ENCODE assay signal across 26 mouse cellular contexts in the genomic region with DNA sequence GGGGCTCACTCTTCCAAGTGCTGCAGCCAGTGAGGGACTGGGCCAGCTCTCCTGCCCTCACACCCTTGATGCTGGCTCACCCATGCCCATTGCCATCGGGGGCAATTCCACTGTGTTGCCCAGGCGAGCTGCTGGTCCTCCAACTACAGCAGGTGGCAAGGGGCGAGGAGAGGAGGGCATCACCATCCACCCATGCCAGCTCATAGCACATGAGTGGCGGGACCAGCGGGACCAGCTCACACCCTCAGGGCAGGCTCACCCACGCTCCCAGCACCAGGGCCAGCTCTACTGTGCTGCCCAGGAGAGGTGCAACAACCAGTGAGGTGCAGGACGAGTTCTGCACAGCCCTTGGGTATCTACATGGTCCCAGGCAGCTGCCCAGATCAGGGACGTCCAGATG. TPM values are rescaled to one million over a fixed set of nuclear protein-coding genes. Genes with fewer than 3 reads are reported as not detected.
DNase-seq lines count a peak whose midpoint lies in the region; ATAC-seq lines count a peak whose summit lies in the region.
"Had no signal": no experiment of that assay in that cellular context is flagged by ENCODE, and none has a peak within 500 bp of the region (broad histone marks: within the 10 kb centered on the region; RNA-seq: fewer than 3 reads in every experiment).

No protein-coding gene starts in this region.

- H3K27me3 ChIP-seq in forebrain, embryonic 10.5 days (ENCODE audit: poor library complexity, severe bottlenecking), result no peaks in the 10 kb centered on the region
- no peaks in the 10 kb centered on the region for H3K27me3 ChIP-seq in forebrain, embryonic 13.5 days
- H3K27me3 ChIP-seq in midbrain, embryonic 10.5 days (ENCODE audit: low read depth, poor library complexity, severe bottlenecking), result no peaks in the 10 kb centered on the region
- no peaks in the 10 kb centered on the region for H3K27me3 ChIP-seq in midbrain, embryonic 15.5 days (replicated peaks)
- H3K27me3 ChIP-seq in embryonic facial prominence, embryonic 15.5 days, result no peaks in the 10 kb centered on the region
- H3K27me3 ChIP-seq: forebrain, embryonic 12.5 days; heart, embryonic 13.5 days; hindbrain, embryonic 12.5 days had no signal

- H3K9ac ChIP-seq in forebrain, embryonic 13.5 days, result no peak overlapping the region
- H3K9ac ChIP-seq in midbrain, embryonic 15.5 days, result no peak overlapping the region
- no peak overlapping the region for H3K9ac ChIP-seq in embryonic facial prominence, embryonic 15.5 days
- H3K9ac ChIP-seq: forebrain, embryonic 12.5 days; heart, embryonic 13.5 days; hindbrain, embryonic 12.5 days had no signal

- no peak for ATAC-seq in forebrain, embryonic 13.5 days
- ATAC-seq in midbrain, embryonic 15.5 days (replicated peaks), result no peak
- 0 out of 2 replicates have a peak, but pooled peaks have one; percentile 9 for ATAC-seq in embryonic facial prominence, embryonic 15.5 days (ENCODE audit: insufficient number of reproducible peaks, low FRiP score, low TSS enrichment, low read depth)
- ATAC-seq: forebrain, embryonic 16.5 days; hindbrain, embryonic 16.5 days had no signal

- no peak overlapping the region for H3K4me2 ChIP-seq in forebrain, embryonic 13.5 days
- H3K4me2 ChIP-seq in midbrain, embryonic 15.5 days, result no peak overlapping the region
- H3K4me2 ChIP-seq in embryonic facial prominence, embryonic 15.5 days (replicated peaks), result no peak overlapping the region
- H3K4me2 ChIP-seq: forebrain, embryonic 12.5 days; heart, embryonic 13.5 days; hindbrain, embryonic 12.5 days had no signal

- no peaks in the 10 kb centered on the region for H3K36me3 ChIP-seq in forebrain, embryonic 10.5 days (replicated peaks)
- no peaks in the 10 kb centered on the region for H3K36me3 ChIP-seq in forebrain, embryonic 13.5 days (ENCODE audit: poor library complexity, severe bottlenecking)
- H3K36me3 ChIP-seq in midbrain, embryonic 10.5 days, result no peaks in the 10 kb centered on the region
- no peaks in the 10 kb centered on the region for H3K36me3 ChIP-seq in midbrain, embryonic 15.5 days (replicated peaks)
- no peaks in the 10 kb centered on the region for H3K36me3 ChIP-seq in embryonic facial prominence, embryonic 15.5 days
- H3K36me3 ChIP-seq: forebrain, embryonic 12.5 days; G1E; heart, embryonic 10.5 days; heart, embryonic 13.5 days; hindbrain, embryonic 12.5 days had no signal

- H3K9me3 ChIP-seq in forebrain, embryonic 10.5 days, result no peaks in the 10 kb centered on the region
- no peaks in the 10 kb centered on the region for H3K9me3 ChIP-seq in forebrain, embryonic 13.5 days (replicated peaks)
- no peaks in the 10 kb centered on the region for H3K9me3 ChIP-seq in midbrain, embryonic 10.5 days (replicated peaks)
- H3K9me3 ChIP-seq in midbrain, embryonic 15.5 days, result no peaks in the 10 kb centered on the region
- no peaks in the 10 kb centered on the region for H3K9me3 ChIP-seq in embryonic facial prominence, embryonic 15.5 days (replicated peaks)
- H3K9me3 ChIP-seq: forebrain, embryonic 12.5 days; G1E; heart, embryonic 10.5 days; heart, embryonic 13.5 days; hindbrain, embryonic 12.5 days had no signal

- H3K4me3 ChIP-seq in forebrain, embryonic 10.5 days, result no peak overlapping the region
- H3K4me3 ChIP-seq in forebrain, embryonic 13.5 days, result no peak overlapping the region
- no peak overlapping the region for H3K4me3 ChIP-seq in midbrain, embryonic 10.5 days
- no peak overlapping the region for H3K4me3 ChIP-seq in midbrain, embryonic 15.5 days
- H3K4me3 ChIP-seq in embryonic facial prominence, embryonic 15.5 days (replicated peaks), result no peak overlapping the region
- H3K4me3 ChIP-seq: forebrain, embryonic 12.5 days; heart, adult 2 months; heart, embryonic 10.5 days; heart, embryonic 13.5 days; hindbrain, embryonic 12.5 days had no signal

- peaks cover 31% of the 10 kb centered on the region for H3K4me1 ChIP-seq in forebrain, embryonic 10.5 days
- peaks cover 25% of the 10 kb centered on the region for H3K4me1 ChIP-seq in forebrain, embryonic 13.5 days
- peaks cover 27% of the 10 kb centered on the region for H3K4me1 ChIP-seq in midbrain, embryonic 10.5 days
- peaks cover 16% of the 10 kb centered on the region for H3K4me1 ChIP-seq in midbrain, embryonic 15.5 days
- H3K4me1 ChIP-seq in embryonic facial prominence, embryonic 15.5 days, result peaks cover 7% of the 10 kb centered on the region

- H3K27ac ChIP-seq in forebrain, embryonic 10.5 days, result peak overlapping the region; percentile 62
- H3K27ac ChIP-seq in forebrain, embryonic 13.5 days, result no peak overlapping the region
- 0 out of 2 replicates have a peak overlapping the region, but pooled peaks have one; percentile 14 for H3K27ac ChIP-seq in midbrain, embryonic 10.5 days (replicated peaks)
- no peak overlapping the region for H3K27ac ChIP-seq in midbrain, embryonic 15.5 days
- H3K27ac ChIP-seq in embryonic facial prominence, embryonic 15.5 days (replicated peaks), result no peak overlapping the region
- H3K27ac ChIP-seq: forebrain, embryonic 12.5 days; heart, adult 2 months; heart, embryonic 10.5 days; heart, embryonic 13.5 days; hindbrain, embryonic 12.5 days had no signal

- 83% methylated on average over 8 of the region's 8 CpGs for WGBS in forebrain, embryonic 10.5 days
- WGBS in forebrain, embryonic 13.5 days, result 89% methylated on average over 6 of the region's 8 CpGs
- 93% methylated on average over 8 of the region's 8 CpGs for WGBS in midbrain, embryonic 10.5 days
- 87% methylated on average over 8 of the region's 8 CpGs for WGBS in midbrain, embryonic 15.5 days
- 75% methylated on average over 8 of the region's 8 CpGs for WGBS in embryonic facial prominence, embryonic 15.5 days

- no peak for DNase-seq in forebrain, embryonic 10.5 days (ENCODE audit: extremely low spot score, low spot score)
- DNase-seq in midbrain, embryonic 10.5 days (ENCODE audit: low spot score), result no peak
- DNase-seq in spleen, postnatal 36 days (ENCODE audit: low spot score in 2 of 2), result no peak
- DNase-seq in urinary bladder, postnatal 36 days (ENCODE audit: low spot score in 2 of 2), result no peak
- DNase-seq: adrenal gland, adult 2 months; adrenal gland, postnatal 14 days; B cell, adult 2 months; cerebellum, adult 11 months; cerebellum, adult 2 months; cerebellum, adult 9-11 months; cerebellum, postnatal 25 days; gastrocnemius, postnatal 10 days; gastrocnemius, postnatal 36 days; heart, adult 2 months; heart, postnatal 14 days; heart, postnatal 4 days had no signal

RNA-seq across cellular contexts. Expression of gene Galnt15, which starts 9.7 kb away (rescaled TPM):
- polyA plus RNA-seq in forebrain, embryonic 10.5 days (2016; fragmentation: Nextera tagmentation; extraction: Ambion mirVana), result 0.05 and 0.09 TPM in 2 replicates
- 0.10 and 0.19 TPM in 2 replicates for polyA plus RNA-seq in forebrain, embryonic 13.5 days (2015; fragmentation: Nextera tagmentation; extraction: Ambion mirVana)
- polyA plus RNA-seq in midbrain, embryonic 10.5 days (2016; fragmentation: Nextera tagmentation; extraction: Ambion mirVana), result 0.10 and 0.11 TPM in 2 replicates
- polyA plus RNA-seq in midbrain, embryonic 15.5 days (2015; fragmentation: Nextera tagmentation; extraction: Ambion mirVana), result 0.40 and 0.46 TPM in 2 replicates
- 0.37 and 0.48 TPM in 2 replicates for polyA plus RNA-seq in embryonic facial prominence, embryonic 15.5 days (2015; fragmentation: Nextera tagmentation; extraction: Ambion mirVana)
- polyA plus RNA-seq: G1E had no signal

Comparison
In these comparisons a context has a peak if more than half of its experiments do, and no peak if none do; other contexts are left out.
1. H3K27ac ChIP-seq: peak in forebrain, embryonic 10.5 days (single experiment) and midbrain, embryonic 10.5 days (single experiment); none in forebrain, embryonic 13.5 days (single experiment), midbrain, embryonic 15.5 days (single experiment) and embryonic facial prominence, embryonic 15.5 days (single experiment).